Mouse (Mus musculus) hindbrain, embryonic 15.5 days (tissue): ENCODE data around the gene Vat1l. TPM values are rescaled to one million over a fixed set of nuclear protein-coding genes. Genes with fewer than 3 reads are reported as not detected.

Source experiments
- ATAC-seq: fragments of 200-750 bp; cut with Nextera tagmentation; 2 replicates; pipeline ENCODE4 v1.8.0; 2017; ENCODE audit warnings: low read depth, moderate number of reproducible peaks, moderate TSS enrichment; ENCODE audit not compliant: low FRiP score
- H3K27ac ChIP-seq: fragments of 300-500 bp; sonication (generic); replicated peaks from 2 replicates; pipeline ENCODE4 v1.5.1; 2015; ENCODE audit warnings: mild to moderate bottlenecking, inconsistent platforms
- H3K27me3 ChIP-seq: fragments of 300-500 bp; sonication (generic); 2 replicates; pipeline ENCODE4 v1.6.1; 2015; ENCODE audit warnings: control low read depth, inconsistent platforms
- H3K36me3 ChIP-seq: fragments of 300-500 bp; sonication (generic); 2 replicates; pipeline ENCODE4 v1.6.1; 2015; ENCODE audit warnings: control low read depth, inconsistent platforms
- H3K4me1 ChIP-seq: fragments of 300-500 bp; sonication (generic); replicated peaks from 2 replicates; pipeline ENCODE4 v1.6.1; 2015; ENCODE audit warnings: control low read depth, inconsistent platforms
- H3K4me2 ChIP-seq: fragments of 300-500 bp; sonication (generic); 2 replicates; pipeline ENCODE4 v1.6.1; 2015; ENCODE audit warnings: moderate library complexity, mild to moderate bottlenecking, inconsistent platforms
- H3K4me3 ChIP-seq: fragments of 300-500 bp; sonication (generic); 2 replicates; pipeline ENCODE4 v1.5.1; 2015; ENCODE audit warnings: mild to moderate bottlenecking, inconsistent platforms
- H3K9ac ChIP-seq: fragments of 300-500 bp; sonication (generic); 2 replicates; pipeline ENCODE4 v1.6.1; 2015; ENCODE audit warnings: inconsistent platforms
- H3K9me3 ChIP-seq: fragments of 300-500 bp; sonication (generic); 2 replicates; pipeline ENCODE4 v1.6.1; 2016; ENCODE audit warnings: control low read depth, inconsistent platforms
- WGBS: fragments of 180-500 bp; shearing (Covaris S2); methylation state at CpG from one replicate; pipeline ENCODE4 v1.1.7; 2015; 5-methylcytosine and 5-hydroxymethylcytosine counted together
- polyA plus RNA-seq: library from polyadenylated mRNA; unstranded; fragments of >200 nt; fragmentation: Nextera tagmentation; extraction: Ambion mirVana; gene quantifications from 2 replicates; pipeline ENCODE4 v1.2.1, GENCODE M21; 2015

Vat1l gene
- polyA plus RNA-seq, 1 experiment from 2014 or later, result 62.2 TPM

GRCm38 (mm10) chr8:114306296-114306695 lies 100.9 kb downstream of the Vat1l start:
- 60% methylated on average over 5 of the region's 5 CpGs for WGBS
- Histone ChIP-seq H3K27ac (no peak overlapping the region), H3K9me3 (no peaks in the 10 kb centered on the region), H3K4me2 (no peak overlapping the region), H3K36me3 (no peaks in the 10 kb centered on the region), H3K4me3 (no peak overlapping the region), H3K9ac (no peak overlapping the region), H3K27me3 (no peaks in the 10 kb centered on the region), H3K4me1 (no peaks in the 10 kb centered on the region)
- ATAC-seq, result peak; percentile 61; the same call in 1 of the 2 replicates

GRCm38 (mm10) chr8:114314669-114315325 lies 109.4 kb downstream of the Vat1l start:
- H3K27me3 ChIP-seq, result no peaks in the 10 kb centered on the region
- no peaks in the 10 kb centered on the region for H3K4me1 ChIP-seq
- no peak overlapping the region for H3K9ac ChIP-seq
- H3K4me3 ChIP-seq, result no peak overlapping the region
- no peak overlapping the region for H3K27ac ChIP-seq
- no peak for ATAC-seq
- no peaks in the 10 kb centered on the region for H3K9me3 ChIP-seq
- 37% methylated on average over 5 of the region's 5 CpGs for WGBS
- H3K4me2 ChIP-seq, result no peak overlapping the region
- no peaks in the 10 kb centered on the region for H3K36me3 ChIP-seq

- Histone ChIP-seq H3K4me3 (no peak overlapping the region), H3K4me1 (no peaks in the 10 kb centered on the region), H3K27ac (no peak overlapping the region), H3K4me2 (no peak overlapping the region), H3K9ac (no peak overlapping the region), H3K9me3 (no peaks in the 10 kb centered on the region), H3K27me3 (no peaks in the 10 kb centered on the region), H3K36me3 (no peaks in the 10 kb centered on the region)
- WGBS, result 64% methylated on average over 4 of the region's 4 CpGs
- ATAC-seq, result no peak
These were observed 112.7 kb downstream of the Vat1l start for GRCm38 (mm10) chr8:114318161-114318560.

- no peak overlapping the region for H3K4me2 ChIP-seq
- H3K4me3 ChIP-seq, result no peak overlapping the region
- 78% methylated on average over 2 of the region's 2 CpGs for WGBS
- no peaks in the 10 kb centered on the region for H3K9me3 ChIP-seq
- H3K36me3 ChIP-seq, result no peaks in the 10 kb centered on the region
- no peak overlapping the region for H3K9ac ChIP-seq
- H3K4me1 ChIP-seq, result no peaks in the 10 kb centered on the region
- no peaks in the 10 kb centered on the region for H3K27me3 ChIP-seq
- no peak overlapping the region for H3K27ac ChIP-seq
- ATAC-seq, result no peak
These were observed 116.7 kb downstream of the Vat1l start for GRCm38 (mm10) chr8:114322096-114322495.

- Histone ChIP-seq H3K4me1 (peaks cover 28% of the 10 kb centered on the region), H3K36me3 (peaks cover 4% of the 10 kb centered on the region), H3K4me2 (no peak overlapping the region), H3K27me3 (no peaks in the 10 kb centered on the region), H3K9me3 (no peaks in the 10 kb centered on the region), H3K9ac (no peak overlapping the region), H3K4me3 (no peak overlapping the region), H3K27ac (peak overlapping the region; percentile 66)
- ATAC-seq, result 0 out of 2 replicates have a peak, but pooled peaks have one; percentile 30
- 15% methylated on average over 5 of the region's 5 CpGs for WGBS
These were observed 126.5 kb downstream of the Vat1l start for GRCm38 (mm10) chr8:114331928-114332327.

- Histone ChIP-seq H3K4me2 (no peak overlapping the region), H3K27ac (peak overlapping the region; percentile 66), H3K27me3 (no peaks in the 10 kb centered on the region), H3K4me3 (no peak overlapping the region), H3K9me3 (no peaks in the 10 kb centered on the region), H3K36me3 (peaks cover 4% of the 10 kb centered on the region), H3K4me1 (peaks cover 28% of the 10 kb centered on the region), H3K9ac (no peak overlapping the region)
- no peak for ATAC-seq
- WGBS, result 28% methylated on average over 4 of the region's 4 CpGs
These were observed 127.5 kb downstream of the Vat1l start for GRCm38 (mm10) chr8:114332949-114333348.

- Histone ChIP-seq H3K36me3 (no peaks in the 10 kb centered on the region), H3K4me3 (no peak overlapping the region), H3K27ac (peak overlapping the region; percentile 51; the same call in 1 of the 2 replicates), H3K27me3 (no peaks in the 10 kb centered on the region), H3K4me2 (no peak overlapping the region), H3K9ac (no peak overlapping the region), H3K9me3 (no peaks in the 10 kb centered on the region), H3K4me1 (peaks cover 28% of the 10 kb centered on the region)
- WGBS, result 27% methylated on average over 8 of the region's 8 CpGs
- no peak for ATAC-seq
These were observed 130.3 kb downstream of the Vat1l start for GRCm38 (mm10) chr8:114335721-114336120.

- 71% methylated on average over 5 of the region's 5 CpGs for WGBS
- H3K27me3 ChIP-seq, result no peaks in the 10 kb centered on the region
- no peaks in the 10 kb centered on the region for H3K9me3 ChIP-seq
- H3K4me3 ChIP-seq, result no peak overlapping the region
- H3K4me1 ChIP-seq, result 0 out of 2 replicates have a peak, but pooled peaks cover 5% of the 10 kb centered on the region
- H3K36me3 ChIP-seq, result no peaks in the 10 kb centered on the region
- no peak overlapping the region for H3K27ac ChIP-seq
- no peak overlapping the region for H3K4me2 ChIP-seq
- H3K9ac ChIP-seq, result no peak overlapping the region
- ATAC-seq, result no peak
These were observed 136.9 kb downstream of the Vat1l start for GRCm38 (mm10) chr8:114342276-114342675.

GRCm38 (mm10) chr8:114344789-114345188 lies 139.4 kb downstream of the Vat1l start:
- Histone ChIP-seq H3K27me3 (no peaks in the 10 kb centered on the region), H3K4me2 (no peak overlapping the region), H3K36me3 (no peaks in the 10 kb centered on the region), H3K4me3 (no peak overlapping the region), H3K27ac (0 out of 2 replicates have a peak overlapping the region, but pooled peaks have one; percentile 4), H3K9ac (no peak overlapping the region), H3K9me3 (no peaks in the 10 kb centered on the region), H3K4me1 (0 out of 2 replicates have a peak, but pooled peaks cover 5% of the 10 kb centered on the region)
- ATAC-seq, result no peak
- 56% methylated on average over 5 of the region's 5 CpGs for WGBS

GRCm38 (mm10) chr8:114346045-114346444 lies 140.6 kb downstream of the Vat1l start:
- no peak overlapping the region for H3K9ac ChIP-seq
- ATAC-seq, result no peak
- H3K4me1 ChIP-seq, result peaks cover 8% of the 10 kb centered on the region
- no peak overlapping the region for H3K4me3 ChIP-seq
- no peak overlapping the region for H3K27ac ChIP-seq
- no peaks in the 10 kb centered on the region for H3K9me3 ChIP-seq
- no peak overlapping the region for H3K4me2 ChIP-seq
- H3K36me3 ChIP-seq, result no peaks in the 10 kb centered on the region
- no peaks in the 10 kb centered on the region for H3K27me3 ChIP-seq
- 53% methylated on average over 1 of the region's 2 CpGs for WGBS

- Histone ChIP-seq H3K27me3 (no peaks in the 10 kb centered on the region), H3K4me2 (peak overlapping the region; percentile 28; the same call in 1 of the 2 replicates), H3K36me3 (no peaks in the 10 kb centered on the region), H3K27ac (0 out of 2 replicates have a peak overlapping the region, but pooled peaks have one; percentile 7), H3K4me3 (no peak overlapping the region), H3K4me1 (peaks cover 16% of the 10 kb centered on the region), H3K9me3 (no peaks in the 10 kb centered on the region), H3K9ac (no peak overlapping the region)
- 63% methylated on average over 14 of the region's 14 CpGs for WGBS
- peak; percentile 51; the same call in 1 of the 2 replicates for ATAC-seq
These were observed 146.4 kb downstream of the Vat1l start for GRCm38 (mm10) chr8:114351643-114352427.

- WGBS, result 50% methylated on average over 8 of the region's 8 CpGs
- Histone ChIP-seq H3K27ac (no peak overlapping the region), H3K4me2 (no peak overlapping the region), H3K4me1 (no peaks in the 10 kb centered on the region), H3K9ac (no peak overlapping the region), H3K27me3 (no peaks in the 10 kb centered on the region), H3K36me3 (no peaks in the 10 kb centered on the region), H3K9me3 (no peaks in the 10 kb centered on the region), H3K4me3 (no peak overlapping the region)
- no peak for ATAC-seq
These were observed 155.1 kb downstream of the Vat1l start for GRCm38 (mm10) chr8:114360506-114360905.
